Mouse (Mus musculus): ENCODE results near the gene Pip5k1c. TPM values are rescaled to one million over a fixed set of nuclear protein-coding genes. Genes with fewer than 3 reads are reported as not detected.

Pip5k1c gene
- polyA plus RNA-seq, 1 experiment: 288 TPM

DNA sequence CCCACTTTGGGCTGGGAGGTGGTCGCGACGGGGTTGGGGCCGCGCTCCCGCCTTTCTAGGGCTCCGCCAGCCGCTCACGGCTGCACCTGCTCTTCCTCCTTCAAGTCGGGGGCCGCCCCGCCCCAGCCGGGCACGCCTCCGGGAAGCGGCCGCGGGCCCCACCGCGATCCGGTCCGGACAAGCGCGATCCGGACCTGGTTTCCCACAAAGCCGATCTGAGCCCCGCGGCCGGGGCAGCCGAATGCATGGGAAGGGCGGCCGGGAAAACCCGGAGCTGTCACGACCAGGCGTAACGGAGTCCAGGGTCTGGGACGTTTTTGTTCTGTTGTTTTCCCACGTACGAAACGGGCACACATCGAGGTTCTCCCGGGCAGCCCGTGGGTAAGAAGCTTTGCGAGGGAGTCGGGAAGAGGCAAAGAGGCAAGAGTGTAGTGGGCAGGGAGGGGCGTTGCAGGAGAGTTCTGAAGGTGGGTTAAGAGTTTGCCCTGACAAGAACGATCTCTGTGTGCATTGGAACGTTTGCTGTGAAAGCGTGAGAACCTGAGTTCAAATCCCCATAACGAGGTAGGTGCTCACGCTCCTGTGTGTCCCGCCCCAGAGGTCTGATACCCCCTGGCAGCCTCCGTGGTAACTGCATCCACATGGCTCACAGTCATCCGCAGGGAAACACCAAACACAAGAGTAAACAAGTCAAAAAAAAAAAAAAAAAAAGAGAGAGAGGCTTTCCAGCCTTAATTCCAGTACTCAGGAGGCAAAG lies 6.9 kb upstream of the Pip5k1c start:
- Histone ChIP-seq H3K27ac (ENCODE audit: insufficient read depth, low read length) (no peak overlapping the region), H3K27me3 (ENCODE audit: control insufficient read depth, insufficient read depth, low read length) (no peaks in the 10 kb centered on the region), H3K4me1 (ENCODE audit: control insufficient read depth, insufficient read depth, low read length) (no peaks in the 10 kb centered on the region; the same call in 1 of the 2 replicates), H3K4me3 (replicated peaks; ENCODE audit: insufficient read depth, low read depth, low read length) (peak overlapping the region; percentile 12)
- WGBS: 3% methylated on average over 54 of the region's 54 CpGs
- TF ChIP-seq POLR2A (IDR thresholded peaks at IDR 0.05; ENCODE audit: borderline replicate concordance, insufficient read depth, low read length) (no peak), CTCF (IDR thresholded peaks at IDR 0.05; ENCODE audit: borderline replicate concordance, insufficient read depth, low read depth, low read length) (no peak)
- peak; percentile 86 to 89 for DNase-seq

DNA sequence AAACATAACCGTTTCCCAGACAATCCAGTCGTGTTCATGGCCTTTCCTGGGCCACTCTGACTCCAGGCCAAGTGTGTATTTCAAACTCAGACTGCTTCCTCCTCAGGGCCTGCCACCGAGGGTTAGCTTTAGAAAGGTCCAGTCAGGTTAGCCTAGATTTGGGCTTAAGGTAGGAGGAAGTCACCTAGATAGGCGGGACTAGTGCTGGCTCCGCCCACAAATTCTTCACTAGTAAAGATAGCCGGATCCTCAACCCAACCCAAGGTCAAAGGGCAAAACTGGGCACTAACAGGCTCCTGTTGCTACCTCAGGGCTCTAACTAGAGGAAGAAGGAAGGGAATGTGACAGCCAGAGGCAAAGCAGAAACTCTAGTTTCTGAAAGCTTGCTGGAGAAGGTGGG lies 6.2 kb upstream of the Pip5k1c start:
- Histone ChIP-seq H3K4me1 (ENCODE audit: control insufficient read depth, insufficient read depth, low read length) (no peaks in the 10 kb centered on the region; the same call in 1 of the 2 replicates), H3K27me3 (ENCODE audit: control insufficient read depth, insufficient read depth, low read length) (no peaks in the 10 kb centered on the region), H3K27ac (ENCODE audit: insufficient read depth, low read length) (no peak overlapping the region), H3K4me3 (replicated peaks; ENCODE audit: insufficient read depth, low read depth, low read length) (no peak overlapping the region)
- TF ChIP-seq CTCF (IDR thresholded peaks at IDR 0.05; ENCODE audit: borderline replicate concordance, insufficient read depth, low read depth, low read length) (no peak), POLR2A (IDR thresholded peaks at IDR 0.05; ENCODE audit: borderline replicate concordance, insufficient read depth, low read length) (no peak)
- 64% methylated on average over 6 of the region's 6 CpGs for WGBS
- no peak for DNase-seq

- no peaks in the 10 kb centered on the region; the same call in 1 of the 2 replicates for H3K4me1 ChIP-seq (ENCODE audit: control insufficient read depth, insufficient read depth, low read length)
- H3K4me3 ChIP-seq (replicated peaks; ENCODE audit: insufficient read depth, low read depth, low read length): no peak overlapping the region
- TF ChIP-seq POLR2A (IDR thresholded peaks at IDR 0.05; ENCODE audit: borderline replicate concordance, insufficient read depth, low read length) (no peak), CTCF (IDR thresholded peaks at IDR 0.05; ENCODE audit: borderline replicate concordance, insufficient read depth, low read depth, low read length) (peak; percentile 75)
- no peaks in the 10 kb centered on the region for H3K27me3 ChIP-seq (ENCODE audit: control insufficient read depth, insufficient read depth, low read length)
- DNase-seq: no peak
- no peak overlapping the region for H3K27ac ChIP-seq (ENCODE audit: insufficient read depth, low read length)
- whole genome bisulfite sequencing: 64% methylated on average over 8 of the region's 8 CpGs
Observed at GRCm38 (mm10) chr10:81287513-81288157, 5.1 kb upstream of the Pip5k1c start.

DNA sequence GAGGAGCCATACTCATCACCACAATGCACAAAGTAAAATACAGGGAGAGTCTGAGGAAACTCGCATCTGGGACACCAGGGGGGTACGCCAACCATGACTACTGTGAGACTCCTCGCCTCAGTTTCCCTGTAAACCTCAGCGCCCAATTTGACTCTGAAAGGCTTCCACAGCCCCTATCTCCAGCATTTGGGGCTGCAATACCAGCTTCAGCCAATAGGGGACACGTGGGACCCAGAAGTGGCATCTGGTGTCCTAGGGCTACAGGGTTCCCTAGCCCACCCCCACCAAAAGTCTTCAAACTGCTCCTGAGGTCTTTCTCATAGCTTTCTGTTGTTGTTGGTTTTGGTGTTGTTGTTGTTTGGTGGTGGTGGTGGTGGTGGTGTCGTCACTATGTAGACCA lies 4.2 kb upstream of the Pip5k1c start:
- 30% methylated on average over 6 of the region's 6 CpGs for WGBS
- no peak overlapping the region for H3K27ac ChIP-seq (ENCODE audit: insufficient read depth, low read length)
- H3K4me1 ChIP-seq (ENCODE audit: control insufficient read depth, insufficient read depth, low read length): no peaks in the 10 kb centered on the region; the same call in 1 of the 2 replicates
- peak in 1 of 2 experiments; percentile 64 for DNase-seq
- no peak overlapping the region for H3K4me3 ChIP-seq (replicated peaks; ENCODE audit: insufficient read depth, low read depth, low read length)
- H3K27me3 ChIP-seq (ENCODE audit: control insufficient read depth, insufficient read depth, low read length): no peaks in the 10 kb centered on the region
- TF ChIP-seq POLR2A (IDR thresholded peaks at IDR 0.05; ENCODE audit: borderline replicate concordance, insufficient read depth, low read length) (no peak), CTCF (IDR thresholded peaks at IDR 0.05; ENCODE audit: borderline replicate concordance, insufficient read depth, low read depth, low read length) (peak; percentile 68; the same call in 1 of the 2 replicates)

DNA sequence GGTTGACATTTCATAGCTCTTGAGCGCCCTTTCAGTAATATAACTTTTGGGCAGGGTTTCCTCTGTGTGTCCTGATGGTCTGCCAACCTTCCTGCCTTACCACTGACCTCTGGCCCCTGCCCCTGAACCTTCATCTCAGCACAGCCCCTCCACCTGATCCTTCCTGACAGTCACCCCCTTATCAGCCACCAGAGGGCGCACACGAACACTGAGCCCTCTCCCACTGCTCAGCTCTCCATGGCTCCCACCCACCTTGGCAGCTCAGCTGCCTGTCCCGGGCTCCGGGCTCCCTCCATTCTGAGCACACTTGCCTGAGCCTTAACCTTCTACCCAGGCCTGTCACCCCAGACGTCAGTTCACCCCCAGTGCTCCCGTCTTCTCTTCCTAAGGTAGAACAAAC lies 3.5 kb upstream of the Pip5k1c start:
- peak; percentile 70 to 75 for DNase-seq
- H3K4me3 ChIP-seq (replicated peaks; ENCODE audit: insufficient read depth, low read depth, low read length): no peak overlapping the region

GRCm38 (mm10) chr10:81289811-81290210 lies 3.0 kb upstream of the Pip5k1c start:
- TF ChIP-seq CTCF (IDR thresholded peaks at IDR 0.05; ENCODE audit: borderline replicate concordance, insufficient read depth, low read depth, low read length) (no peak), POLR2A (IDR thresholded peaks at IDR 0.05; ENCODE audit: borderline replicate concordance, insufficient read depth, low read length) (no peak)
- Histone ChIP-seq H3K4me1 (ENCODE audit: control insufficient read depth, insufficient read depth, low read length) (peaks cover 4% of the 10 kb centered on the region), H3K4me3 (replicated peaks; ENCODE audit: insufficient read depth, low read depth, low read length) (no peak overlapping the region), H3K27ac (ENCODE audit: insufficient read depth, low read length) (no peak overlapping the region), H3K27me3 (ENCODE audit: control insufficient read depth, insufficient read depth, low read length) (no peaks in the 10 kb centered on the region)
- WGBS: 63% methylated on average over 14 of the region's 14 CpGs
- peak in 1 of 2 experiments; percentile 34 for DNase-seq

More for the DNA sequence above, 3.5 kb upstream of the Pip5k1c start:
- Histone ChIP-seq H3K27me3 (ENCODE audit: control insufficient read depth, insufficient read depth, low read length) (no peaks in the 10 kb centered on the region), H3K27ac (ENCODE audit: insufficient read depth, low read length) (no peak overlapping the region), H3K4me1 (ENCODE audit: control insufficient read depth, insufficient read depth, low read length) (no peaks in the 10 kb centered on the region; the same call in 1 of the 2 replicates)
- TF ChIP-seq POLR2A (IDR thresholded peaks at IDR 0.05; ENCODE audit: borderline replicate concordance, insufficient read depth, low read length) (no peak), CTCF (IDR thresholded peaks at IDR 0.05; ENCODE audit: borderline replicate concordance, insufficient read depth, low read depth, low read length) (peak; percentile 92)
- 3% methylated on average over 7 of the region's 7 CpGs for WGBS

DNA sequence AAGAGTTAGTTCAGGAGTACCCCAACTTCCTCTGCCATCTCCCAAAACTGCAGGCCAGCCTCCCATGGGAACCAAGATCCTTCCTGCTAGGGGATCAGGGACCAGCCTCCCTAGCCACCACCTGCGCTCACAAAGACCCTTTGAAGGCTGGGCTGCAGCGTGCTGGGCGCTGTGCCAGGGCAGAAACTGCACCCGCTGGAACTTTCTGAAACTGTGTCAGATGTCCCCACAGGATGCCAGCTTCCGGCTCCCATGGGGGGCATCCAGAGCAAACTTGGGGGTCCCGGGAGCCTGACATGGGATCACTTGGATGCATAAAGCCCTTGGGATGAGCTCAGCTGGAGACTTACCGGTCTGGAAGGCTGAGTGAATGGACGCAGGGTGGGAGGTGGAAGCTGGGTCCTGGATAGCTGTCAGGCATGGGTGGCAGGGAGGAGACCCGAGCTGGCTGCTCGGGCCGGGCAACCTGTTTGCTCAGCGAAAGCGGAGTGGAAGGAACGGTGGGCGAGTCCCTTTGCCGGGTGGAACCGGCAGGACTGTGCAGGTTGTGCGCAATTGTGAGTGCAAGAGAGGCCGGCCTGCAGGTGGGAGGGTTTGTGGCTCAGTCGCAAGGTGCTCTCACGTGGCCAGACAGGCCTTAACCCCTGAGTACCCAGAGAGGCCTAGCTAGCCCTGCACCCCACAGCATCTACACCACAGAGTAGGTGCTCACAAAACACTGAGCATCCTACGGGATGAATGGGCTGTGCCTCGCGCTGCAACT lies 1.9 kb upstream of the Pip5k1c start:
- Histone ChIP-seq H3K27ac (ENCODE audit: insufficient read depth, low read length) (no peak overlapping the region), H3K4me3 (replicated peaks; ENCODE audit: insufficient read depth, low read depth, low read length) (no peak overlapping the region), H3K4me1 (ENCODE audit: control insufficient read depth, insufficient read depth, low read length) (peaks cover 14% of the 10 kb centered on the region), H3K27me3 (ENCODE audit: control insufficient read depth, insufficient read depth, low read length) (no peaks in the 10 kb centered on the region)
- TF ChIP-seq CTCF (IDR thresholded peaks at IDR 0.05; ENCODE audit: borderline replicate concordance, insufficient read depth, low read depth, low read length): no peak
- TF ChIP-seq POLR2A (IDR thresholded peaks at IDR 0.05; ENCODE audit: borderline replicate concordance, insufficient read depth, low read length): no peak
- peak in 1 of 2 experiments; percentile 40 for DNase-seq
- 33% methylated on average over 24 of the region's 24 CpGs for WGBS

All from cerebellum, adult 2 months (tissue).